Mouse (Mus musculus) liver, adult 2 months (tissue): ENCODE measurements around the gene Cacna2d3.

Source experiments
- CTCF ChIP-seq: fragments of 200-500 bp; IDR thresholded peaks from 2 replicates; pipeline ENCODE4 v1.5.1; 2011; ENCODE audit warnings: low read depth, low read length, control low read depth
- POLR2A ChIP-seq: fragments of 200-500 bp; IDR thresholded peaks from 2 replicates; pipeline ENCODE4 v1.6.1; 2011; ENCODE audit warnings: low read length, control low read depth; ENCODE audit not compliant: insufficient read depth; ENCODE audit errors: extremely low read depth

- TF ChIP-seq CTCF = no peak
- TF ChIP-seq POLR2A = no peak
Measured at GRCm38 (mm10) chr14:29723267-29723666, 1.6 kb upstream of the Cacna2d3 start.
